Mouse (Mus musculus): ENCODE measurements around the gene Opn1sw.
"Not testable (repeated sequence)": the region's sequence is repeated elsewhere in the genome, so short reads cannot be mapped to it uniquely, and the experiment has no call there.

The Opn1sw gene

GRCm38 (mm10) chr6:29347189-29347588, 41.1 kb downstream of the Opn1sw start:
- DNase-seq (ENCODE audit: low spot score in 2 of 2): no peak

- DNase-seq (ENCODE audit: low spot score in 2 of 2): not testable (repeated sequence)
Measured at GRCm38 (mm10) chr6:29346512-29346911, 41.8 kb downstream of the Opn1sw start.

GRCm38 (mm10) chr6:29329514-29329913, 58.8 kb downstream of the Opn1sw start:
- no peak for DNase-seq (ENCODE audit: low spot score in 2 of 2)

GRCm38 (mm10) chr6:29326961-29327360, 61.3 kb downstream of the Opn1sw start:
- no peak for DNase-seq (ENCODE audit: low spot score in 2 of 2)
